Mouse (Mus musculus) neural tube, embryonic 10.5 days (tissue): ENCODE results near the gene Txnip.
A peak's percentile ranks its signal among the peaks of the same experiment; 100 is the strongest.

Source experiments
- DNase-seq: peaks from one replicate; pipeline ENCODE4 v3.0.0-alpha.2; 2017; ENCODE audit warnings: low spot score; ENCODE audit errors: extremely low spot score

Txnip gene

DNA sequence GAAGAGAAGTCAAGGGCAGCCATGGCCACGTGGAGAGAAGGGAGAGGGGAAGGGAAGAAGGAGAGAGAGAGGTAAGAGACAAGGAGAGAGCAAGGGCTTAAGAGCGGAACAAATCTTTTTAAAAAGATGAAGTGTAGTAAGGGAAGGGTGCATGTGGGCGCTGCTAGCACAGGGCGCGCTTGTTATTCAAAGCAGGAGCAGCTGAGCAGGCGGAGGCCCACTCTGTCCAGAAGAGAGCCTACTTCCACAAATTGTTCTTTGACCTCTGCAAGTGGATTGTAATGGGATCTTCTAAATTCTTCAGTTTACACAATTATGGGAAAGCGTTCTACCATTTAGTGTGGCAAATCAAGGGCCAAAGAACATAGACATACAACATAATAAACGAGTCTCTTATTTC is 10.8 kb downstream of the Txnip start:
- DNase-seq: no peak

GRCm38 (mm10) chr3:96569506-96569905 is 11.7 kb downstream of the Txnip start:
- no peak for DNase-seq

- no peak for DNase-seq
Observed at GRCm38 (mm10) chr3:96569966-96570605, 12.3 kb downstream of the Txnip start.

- DNase-seq: no peak
Observed at GRCm38 (mm10) chr3:96570643-96571042, 12.9 kb downstream of the Txnip start.

- DNase-seq: no peak
Observed at GRCm38 (mm10) chr3:96571336-96571735, 13.6 kb downstream of the Txnip start.

DNA sequence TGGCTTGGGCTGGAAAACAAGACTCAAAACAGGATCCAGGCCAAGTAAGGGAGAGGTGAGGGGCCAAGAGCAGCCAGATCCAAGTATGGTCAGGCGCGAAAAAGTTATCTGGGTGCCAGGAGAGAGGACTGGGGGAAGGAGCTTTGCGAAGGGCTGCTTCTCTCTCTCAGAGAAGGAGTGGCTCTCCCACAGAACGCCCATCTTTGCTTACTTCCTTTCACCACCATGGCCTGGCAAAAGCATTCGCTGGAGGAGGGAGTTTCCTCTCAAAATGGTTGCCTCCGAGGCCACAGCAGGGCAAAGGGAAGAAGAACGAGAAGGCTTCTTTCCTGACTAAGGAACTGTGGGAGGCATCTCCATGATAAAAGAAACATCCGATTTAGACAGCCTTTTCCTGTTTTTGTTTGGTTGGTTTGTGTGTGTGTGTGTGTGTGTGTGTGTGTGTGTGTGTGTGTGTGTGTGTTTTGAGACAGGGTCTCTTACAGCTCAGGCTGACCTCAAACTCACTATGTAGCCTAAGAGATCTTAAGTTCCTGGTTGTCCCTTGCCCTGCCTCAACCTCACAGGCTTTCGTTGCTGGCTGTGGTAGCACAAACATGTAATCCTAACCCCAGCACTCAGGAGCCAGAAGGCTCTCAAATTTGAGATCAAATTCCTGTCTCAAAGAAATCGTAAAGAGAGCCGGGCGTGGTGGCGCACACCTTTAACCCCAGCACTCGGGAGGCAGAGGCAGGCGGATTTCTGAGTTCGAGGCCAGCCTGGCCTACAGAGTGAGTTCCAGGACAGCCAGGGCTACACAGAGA is 14.3 kb downstream of the Txnip start:
- DNase-seq: no peak

- DNase-seq: no peak
Observed at GRCm38 (mm10) chr3:96573611-96574511, 16.1 kb downstream of the Txnip start.

DNA sequence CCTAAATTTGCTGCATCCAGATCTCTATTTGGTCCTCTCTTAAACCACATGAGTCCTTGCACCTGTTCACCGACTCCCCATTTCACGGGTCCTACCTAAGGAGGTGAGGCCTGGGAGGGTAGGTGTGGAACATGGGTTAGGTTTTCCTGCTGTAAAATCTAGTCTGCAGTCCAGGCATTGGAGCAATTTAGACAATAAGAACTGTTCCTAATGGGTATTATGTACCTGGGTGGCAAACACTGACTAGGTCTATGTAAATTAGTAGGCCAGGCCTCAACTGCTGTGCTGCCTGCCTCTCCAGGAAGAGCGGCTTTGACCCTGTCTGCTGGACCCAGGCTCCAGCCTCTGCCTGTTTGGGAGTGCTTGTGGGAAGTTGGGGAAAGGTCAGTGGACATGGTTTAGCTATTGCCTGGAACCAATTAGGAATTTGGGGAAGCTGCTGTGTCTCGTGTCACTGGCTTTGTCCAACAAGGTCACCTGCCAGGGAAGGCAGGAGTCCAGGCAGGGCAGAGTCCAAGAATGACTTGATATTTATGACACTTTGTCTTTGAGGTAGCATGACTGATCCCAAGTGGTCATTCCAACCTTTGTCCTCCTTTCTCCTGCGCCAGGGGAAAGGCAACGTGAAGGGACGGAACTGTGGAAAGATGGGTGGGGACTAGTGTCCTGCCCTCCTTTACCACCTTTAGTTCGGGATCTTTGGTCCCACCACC is 17.7 kb downstream of the Txnip start:
- DNase-seq: no peak

- no peak for DNase-seq
Observed at GRCm38 (mm10) chr3:96576005-96576658, 18.4 kb downstream of the Txnip start.

GRCm38 (mm10) chr3:96576690-96577541 is 19.2 kb downstream of the Txnip start, which contains the start of gene Gm16253:
Gene Gm16253, plus strand, starts transcription at chr3:96576984.
- DNase-seq: peak; percentile 85

DNA sequence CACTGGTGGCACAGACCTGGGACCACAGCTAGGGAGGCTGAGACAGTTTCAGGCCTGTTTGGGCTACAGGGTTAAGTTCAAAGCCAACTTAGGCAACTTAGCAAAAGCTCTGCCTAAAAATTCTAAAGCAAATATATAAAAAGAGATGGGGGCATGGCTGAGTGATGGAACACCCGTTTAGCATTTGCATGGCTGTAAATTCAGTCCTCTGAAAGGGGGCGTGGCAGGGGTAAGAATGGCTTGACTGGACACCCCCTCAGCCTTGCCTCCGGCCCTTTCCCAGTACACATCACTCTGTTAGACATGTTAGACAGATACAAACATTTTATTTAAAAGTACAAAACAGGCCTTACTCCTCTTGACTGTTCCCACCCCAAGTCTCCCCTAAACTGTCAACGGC is 19.8 kb downstream of the Txnip start:
- DNase-seq: no peak

DNA sequence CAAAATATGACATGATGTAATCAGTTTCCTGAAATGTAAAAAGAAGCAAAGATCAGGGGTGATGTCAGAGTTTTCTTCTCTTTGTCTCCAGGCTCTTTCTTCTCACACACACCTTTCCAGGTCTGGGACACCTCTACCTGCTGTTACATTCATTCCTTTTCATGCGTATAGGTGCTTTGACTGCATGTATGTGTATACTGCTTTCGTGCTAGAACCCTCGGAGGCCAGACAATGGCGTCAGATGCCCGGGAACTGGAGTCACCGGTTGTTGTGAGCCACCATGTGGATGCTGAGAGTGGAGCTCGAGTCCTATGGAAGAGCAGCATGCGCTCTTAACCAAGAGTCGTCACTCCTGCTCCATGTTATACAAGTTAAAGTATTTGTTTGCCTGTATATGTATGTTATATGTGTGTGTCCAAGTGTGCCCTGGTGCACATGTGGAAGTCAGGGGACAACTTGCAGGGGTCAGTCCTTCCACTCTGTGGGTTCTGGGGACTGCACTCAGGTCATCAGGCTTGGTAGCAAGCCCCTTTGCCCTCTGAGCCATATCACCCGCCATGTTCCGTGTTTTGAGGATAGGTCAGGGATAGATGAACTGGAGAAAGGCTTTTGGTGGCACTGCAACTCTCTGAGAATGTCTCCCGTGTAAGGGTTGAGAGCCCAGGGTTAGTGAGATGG is 20.9 kb downstream of the Txnip start:
- DNase-seq: no peak

- DNase-seq: no peak
Observed at GRCm38 (mm10) chr3:96579239-96579750, 21.5 kb downstream of the Txnip start.

DNA sequence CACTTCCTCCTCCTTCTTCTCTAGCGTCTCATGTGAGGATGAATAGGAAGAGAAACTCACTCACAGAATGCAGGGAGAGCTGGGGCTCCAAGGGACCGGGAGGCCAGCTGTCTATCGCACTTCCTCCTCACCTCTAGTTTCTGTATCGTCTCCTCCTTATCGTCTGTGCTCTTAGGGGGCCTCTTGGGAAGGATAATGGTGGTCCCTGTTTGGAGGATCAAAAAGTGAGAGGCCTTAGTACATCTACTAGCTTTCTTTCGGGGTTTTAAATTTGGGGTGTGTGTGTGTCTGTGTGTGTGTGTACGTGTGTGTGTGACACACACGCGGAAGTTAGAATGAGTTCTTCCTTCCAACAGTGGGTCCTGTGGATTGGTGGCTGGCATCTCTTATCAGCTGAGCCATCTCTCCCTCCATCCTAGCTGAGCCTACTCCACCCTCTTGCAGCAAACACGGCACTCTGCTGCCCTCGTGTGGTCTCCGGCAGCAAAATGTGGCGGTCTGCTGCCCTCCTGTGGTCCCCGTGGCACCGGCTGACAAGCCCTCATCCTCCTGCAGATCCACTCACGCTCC is 22.2 kb downstream of the Txnip start:
- DNase-seq: peak; percentile 90

DNA sequence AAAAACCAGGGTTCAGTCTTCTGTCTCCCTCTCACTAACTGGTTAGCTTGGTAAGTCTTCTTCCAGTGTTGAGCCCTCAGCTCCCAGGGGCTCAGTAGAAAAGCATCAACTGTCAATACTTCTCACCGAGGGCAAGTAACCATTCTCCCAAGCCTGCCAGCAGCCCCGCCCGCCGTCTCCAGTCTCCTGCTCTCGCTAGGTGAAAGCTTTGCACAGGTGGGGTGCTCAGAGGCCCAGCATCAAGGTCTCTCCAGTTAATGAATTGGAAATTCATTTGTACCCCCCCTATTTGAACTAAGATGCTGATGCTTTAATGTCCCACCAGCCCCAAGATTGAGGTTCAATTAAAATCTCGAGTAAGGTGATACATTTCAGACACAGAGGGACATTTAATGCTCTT is 23.4 kb downstream of the Txnip start:
- no peak for DNase-seq

- no peak for DNase-seq
Observed at GRCm38 (mm10) chr3:96581771-96582515, 24.2 kb downstream of the Txnip start.

DNA sequence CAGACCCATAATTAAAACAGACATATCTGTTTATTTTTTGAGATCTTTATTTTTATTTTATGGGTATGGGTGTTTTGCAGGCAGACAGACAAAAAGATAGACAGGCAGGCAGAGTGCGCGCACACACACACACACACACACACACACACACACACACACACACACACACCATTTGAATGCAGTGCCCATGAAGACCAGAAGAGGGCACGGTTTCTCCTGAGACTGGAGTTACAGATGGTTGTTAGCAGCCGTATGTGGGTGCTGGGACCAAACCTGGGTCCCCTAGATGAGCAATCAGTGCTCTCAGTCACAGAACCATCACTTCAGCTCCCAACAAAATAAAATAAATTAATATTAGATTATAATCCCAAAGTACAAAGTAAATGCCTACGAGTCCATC is 25.6 kb downstream of the Txnip start:
- DNase-seq: no peak

DNA sequence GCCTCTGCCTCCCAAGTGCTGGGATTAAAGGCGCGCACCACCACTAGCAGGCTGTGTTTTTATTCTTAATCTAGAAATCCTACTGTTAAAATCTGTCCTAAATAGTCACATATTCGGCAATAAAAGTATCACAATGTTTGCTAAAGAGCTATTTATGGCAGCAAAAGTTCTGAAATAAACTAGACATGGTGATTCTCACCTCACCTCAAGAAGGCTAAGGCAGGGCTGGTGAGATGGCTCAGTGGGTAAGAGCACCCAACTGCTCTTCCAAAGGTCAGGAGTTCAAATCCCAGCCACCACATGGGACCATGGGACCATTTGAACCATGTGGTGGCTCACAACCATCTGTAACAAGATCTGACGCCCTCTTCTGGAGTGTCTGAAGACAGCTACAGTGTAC is 32.9 kb downstream of the Txnip start:
- DNase-seq: no peak
